Mouse (Mus musculus) left cerebral cortex, postnatal 14 days (tissue): ENCODE results near the gene Wdr62. TPM values are rescaled to one million over a fixed set of nuclear protein-coding genes. Genes with fewer than 3 reads are reported as not detected.
A peak's percentile ranks its signal among the peaks of the same experiment; 100 is the strongest.
"Not testable (repeated sequence)": the region's sequence is repeated elsewhere in the genome, so short reads cannot be mapped to it uniquely, and the experiment has no call there.

Source experiments
- DNase-seq, 2 experiments: peaks; one replicate each; pipeline ENCODE4 v3.0.0; 2021 to 2022; ENCODE audit warnings: low spot score in 2 of 2, mixed read lengths in 1 of 2
- intact Hi-C: fragments of 180-260 bp; cut with DNase I; formaldehyde crosslinking; loops from one replicate; pipeline ENCODE4 v1.15.1; 2025
- total RNA-seq, 2 experiments: library from RNA; stranded (reverse); gene quantifications; 2 replicates each; pipeline ENCODE4 v1.2.3; 2021

The Wdr62 gene
- total RNA-seq, 2 experiments from 2014 or later, result 1.2 to 2.0 TPM

- intact Hi-C loops, result no loop called here
- DNase-seq, result no peak
Measured at GRCm38 (mm10) chr7:30220008-30220356, 60.2 kb downstream of the Wdr62 start.

GRCm38 (mm10) chr7:30219293-30220007, 60.8 kb downstream of the Wdr62 start:
- intact Hi-C loops, result loop anchor here (5.0 kb wide), 1 partner anchor 37 kb away; the partner anchor contains the start of gene Cox7a1
- DNase-seq, result peak; percentile 38 to 46

GRCm38 (mm10) chr7:30217277-30217676, 62.9 kb downstream of the Wdr62 start:
- intact Hi-C loops, result loop anchor here (5.0 kb wide), 1 partner anchor 35 kb away; the partner anchor contains the start of gene Cox7a1
- DNase-seq, result no peak

- intact Hi-C loops, result loop anchor here (5.0 kb wide), 1 partner anchor 34 kb away; the partner anchor contains the start of gene Cox7a1
- DNase-seq, result peak; percentile 72 to 75
Measured at GRCm38 (mm10) chr7:30216723-30217151, 63.5 kb downstream of the Wdr62 start.

GRCm38 (mm10) chr7:30215875-30216274, 64.3 kb downstream of the Wdr62 start:
- DNase-seq, result no peak
- intact Hi-C loops, result loop anchor here (5.0 kb wide), 1 partner anchor 34 kb away; the partner anchor contains the start of gene Cox7a1

GRCm38 (mm10) chr7:30213881-30214280, 66.3 kb downstream of the Wdr62 start:
- no peak for DNase-seq
- intact Hi-C loops, result no loop called here

- intact Hi-C loops, result no loop called here
- DNase-seq, result no peak
Measured at GRCm38 (mm10) chr7:30211025-30211424, 69.2 kb downstream of the Wdr62 start.

- DNase-seq, intact Hi-C loops: not testable (repeated sequence)
Measured at GRCm38 (mm10) chr7:30206364-30206763, 73.9 kb downstream of the Wdr62 start.

- DNase-seq, result peak; percentile 49 to 70
- intact Hi-C loops, result no loop called here
Measured at GRCm38 (mm10) chr7:30205383-30205782, 74.8 kb downstream of the Wdr62 start.

- intact Hi-C loops, result no loop called here
- DNase-seq, result no peak
Measured at GRCm38 (mm10) chr7:30204380-30204779, 75.8 kb downstream of the Wdr62 start.

GRCm38 (mm10) chr7:30202895-30203690, 77.1 kb downstream of the Wdr62 start:
- intact Hi-C loops, result no loop called here

GRCm38 (mm10) chr7:30200661-30201060, 79.6 kb downstream of the Wdr62 start:
- DNase-seq, intact Hi-C loops: not testable (repeated sequence)

More at GRCm38 (mm10) chr7:30202895-30203690, 77.1 kb downstream of the Wdr62 start:
- no peak for DNase-seq

- intact Hi-C loops, result no loop called here
- DNase-seq, result no peak
Measured at GRCm38 (mm10) chr7:30200200-30200599, 80.0 kb downstream of the Wdr62 start.

GRCm38 (mm10) chr7:30199498-30200139, 80.6 kb downstream of the Wdr62 start:
- intact Hi-C loops, result no loop called here
- no peak for DNase-seq

- DNase-seq, result peak; percentile 66
- intact Hi-C loops, result no loop called here
Measured at GRCm38 (mm10) chr7:30198481-30198971, 81.7 kb downstream of the Wdr62 start, which contains the start of gene Capns1. Gene Capns1 (minus strand): TSS chr7:30198811.

- no peak for DNase-seq
- intact Hi-C loops, result no loop called here
Measured at GRCm38 (mm10) chr7:30197592-30198129, 82.6 kb downstream of the Wdr62 start.

- intact Hi-C loops, result no loop called here
- no peak for DNase-seq
Measured at GRCm38 (mm10) chr7:30196171-30196570, 84.0 kb downstream of the Wdr62 start.

GRCm38 (mm10) chr7:30195461-30195860, 84.8 kb downstream of the Wdr62 start:
- DNase-seq, result no peak
- intact Hi-C loops, result no loop called here

GRCm38 (mm10) chr7:30194884-30195283, 85.3 kb downstream of the Wdr62 start:
- peak; percentile 95 for DNase-seq
- intact Hi-C loops, result no loop called here
